ENCODE assay signal across 8 mouse cellular contexts in genomic region chr3:88834951-88835491, GRCm38 (mm10). TPM values are rescaled to one million over a fixed set of nuclear protein-coding genes. Genes with fewer than 3 reads are reported as not detected.
DNase-seq lines count a peak whose midpoint lies in the region; ATAC-seq and TF ChIP-seq lines count a peak whose summit lies in the region.
"Not testable (repeated sequence)": the region's sequence is repeated elsewhere in the genome, so short reads cannot be mapped to it uniquely, and the experiment has no call there.

Gene Gon4l (plus strand): TSS chr3:88835231.

- peak within 1 kb of the TSS; percentile 53 for H3K4me2 ChIP-seq in embryonic facial prominence, embryonic 13.5 days
- H3K4me2 ChIP-seq in intestine, postnatal 0 days (replicated peaks; ENCODE audit: low read depth) = peak within 1 kb of the TSS; percentile 55

- H3K36me3 ChIP-seq in embryonic facial prominence, embryonic 13.5 days = peaks cover 14% of the 10 kb centered on the region
- not testable (repeated sequence) for H3K36me3 ChIP-seq in intestine, postnatal 0 days (ENCODE audit: control insufficient read depth, insufficient read depth)

- 2% methylated on average over 28 of the region's 39 CpGs for WGBS in embryonic facial prominence, embryonic 13.5 days
- WGBS in intestine, postnatal 0 days = 3% methylated on average over 28 of the region's 39 CpGs

- H3K4me3 ChIP-seq in embryonic facial prominence, embryonic 13.5 days = peak within 1 kb of the TSS; percentile 42
- peak within 1 kb of the TSS; percentile 26; the same call in 1 of the 2 replicates for H3K4me3 ChIP-seq in intestine, postnatal 0 days (ENCODE audit: low read depth, low read length)

- peak within 1 kb of the TSS; percentile 81 for H3K27ac ChIP-seq in embryonic facial prominence, embryonic 13.5 days
- not testable (repeated sequence) for H3K27ac ChIP-seq in intestine, postnatal 0 days (ENCODE audit: low read depth, low read length)

- H3K9me3 ChIP-seq in embryonic facial prominence, embryonic 13.5 days; intestine, postnatal 0 days (ENCODE audit: control insufficient read depth): not testable (repeated sequence)

- DNase-seq in 416B (ENCODE audit: low read depth) = peak; percentile 67
- DNase-seq in adrenal gland, postnatal 36 days = peak; percentile 5 to 13
- peak; percentile 33 to 58 for DNase-seq in heart, adult 18-20 months
- peak; percentile 36 to 43 for DNase-seq in left cerebral cortex, postnatal 25 days (ENCODE audit: low spot score in 2 of 2)
- peak; percentile 19 for DNase-seq in right cerebral cortex, postnatal 4 days

- ATAC-seq in embryonic facial prominence, embryonic 13.5 days (ENCODE audit: insufficient number of reproducible peaks, insufficient read depth, low FRiP score, low TSS enrichment, low read depth) = peak; percentile 69
- ATAC-seq in intestine, postnatal 0 days = peak; percentile 75
- peak; percentile 83 for ATAC-seq in megakaryocyte progenitor cell, adult 5-6 weeks (replicated peaks; ENCODE audit: poor library complexity)

- TF ChIP-seq CTCF in intestine, postnatal 0 days (IDR thresholded peaks at IDR 0.05; ENCODE audit: low read depth) = not testable (repeated sequence)

- intact Hi-C loops in left cerebral cortex, postnatal 25 days (cut with DNase I) = not testable (repeated sequence)

- not testable (repeated sequence) for H3K27me3 ChIP-seq in embryonic facial prominence, embryonic 13.5 days; intestine, postnatal 0 days (replicated peaks; ENCODE audit: control insufficient read depth, insufficient read depth, low read length)

- not testable (repeated sequence) for H3K4me1 ChIP-seq in embryonic facial prominence, embryonic 13.5 days; intestine, postnatal 0 days (replicated peaks; ENCODE audit: control insufficient read depth, insufficient read depth, low read length)

- peak within 1 kb of the TSS; percentile 64 for H3K9ac ChIP-seq in embryonic facial prominence, embryonic 13.5 days
- H3K9ac ChIP-seq in intestine, postnatal 0 days (ENCODE audit: low read depth, low read length) = not testable (repeated sequence)

RNA-seq across cellular contexts. Expression of gene Gon4l, which starts in this region (rescaled TPM):
- 10 to 100 TPM; 27.2 to 30.1 TPM for total RNA-seq in adrenal gland, postnatal 36 days (2021)
- polyA plus RNA-seq in embryonic facial prominence, embryonic 13.5 days (2015; fragmentation: Nextera tagmentation; extraction: Ambion mirVana) = 12.6 and 13.9 TPM in 2 replicates
- 10 to 100 TPM; 20.0 to 21.6 TPM for total RNA-seq in heart, adult 18-20 months (2021)
- polyA plus RNA-seq in intestine, postnatal 0 days (2015; fragmentation: Nextera tagmentation; extraction: Ambion mirVana) = 3.3 and 3.7 TPM in 2 replicates
- 10 to 100 TPM; 41.2 to 46.0 TPM for total RNA-seq in left cerebral cortex, postnatal 25 days (2021)
- total RNA-seq in megakaryocyte progenitor cell, adult 5-6 weeks (2015) = 17.8 and 18.7 TPM in 2 replicates
- total RNA-seq in megakaryocyte progenitor cell, adult 5-6 weeks (2017) = 25.2 and 35.8 TPM in 2 replicates

Comparison
In these comparisons a context has a peak if more than half of its experiments do, and no peak if none do; other contexts are left out.
1. DNase-seq: peak in every context shown above with its lines; median percentile 67 in 416B; 46 in heart, adult 18-20 months; 40 in left cerebral cortex, postnatal 25 days; 19 in right cerebral cortex, postnatal 4 days; 9 in adrenal gland, postnatal 36 days.